Mouse (Mus musculus): ENCODE results near the gene Arhgef25.

- TF ChIP-seq CTCF (IDR thresholded peaks at IDR 0.05; ENCODE audit: control insufficient read depth, insufficient read depth, insufficient read length) (no peak), MYOG (IDR thresholded peaks at IDR 0.05; ENCODE audit: control insufficient read depth, extremely low read depth, insufficient read length) (no peak), USF1 (IDR thresholded peaks at IDR 0.05; ENCODE audit: low read depth) (no peak), MYOD1 (IDR thresholded peaks at IDR 0.05; ENCODE audit: control insufficient read depth, insufficient read length, low read depth) (no peak)
Measured at GRCm38 (mm10) chr10:127171631-127172200, 18.2 kb downstream of the Arhgef25 start.
